Mouse (Mus musculus) large intestine, adult 2 months (tissue): ENCODE measurements at regions not wholly inside any gene's neighbourhood (a gene's known extent, or its start where the extent isn't known, plus 50 kb on each side); places are given as distances from the start of the nearest gene placed in this dataset.
"Not testable (repeated sequence)": the region's sequence is repeated elsewhere in the genome, so short reads cannot be mapped to it uniquely, and the experiment has no call there.

Experiments used
- DNase-seq: peaks from one replicate; pipeline ENCODE4 v3.0.0-alpha.2; 2012; ENCODE audit warnings: low read depth, low spot score
- WGBS: fragments of 180-500 bp; shearing (Covaris S2); methylation state at CpG from one replicate; pipeline ENCODE4 v1.1.7; 2018; 5-methylcytosine and 5-hydroxymethylcytosine counted together

- DNase-seq = no peak
- 29% methylated on average over 16 of the region's 16 CpGs for WGBS
Observed at GRCm38 (mm10) chr14:46604886-46605531, 155.3 kb upstream of the Cdkn3 start.

GRCm38 (mm10) chr14:46604156-46604885 is 156.0 kb upstream of the Cdkn3 start:
- WGBS = 91% methylated on average over 14 of the region's 14 CpGs
- DNase-seq = no peak

GRCm38 (mm10) chr14:46596696-46597359 is 163.5 kb upstream of the Cdkn3 start:
- 77% methylated on average over 7 of the region's 7 CpGs for WGBS
- DNase-seq = no peak

- 65% methylated on average over 3 of the region's 3 CpGs for whole genome bisulfite sequencing
- no peak for DNase-seq
Observed at GRCm38 (mm10) chr14:46594151-46594550, 166.2 kb upstream of the Cdkn3 start.

- 45% methylated on average over 12 of the region's 12 CpGs for WGBS
Observed at GRCm38 (mm10) chr14:46591753-46592359, 168.5 kb upstream of the Cdkn3 start.

GRCm38 (mm10) chr14:46591211-46591610 is 169.1 kb upstream of the Cdkn3 start:
- no peak for DNase-seq
- 90% methylated on average over 3 of the region's 3 CpGs for WGBS

More at GRCm38 (mm10) chr14:46591753-46592359, 168.5 kb upstream of the Cdkn3 start:
- no peak for DNase-seq

- 77% methylated on average over 11 of the region's 11 CpGs for WGBS
- DNase-seq = no peak
Observed at GRCm38 (mm10) chr14:46586093-46586492, 174.2 kb upstream of the Cdkn3 start.

- WGBS = 81% methylated on average over 13 of the region's 13 CpGs
- DNase-seq = no peak
Observed at GRCm38 (mm10) chr14:46578051-46579000, 182.0 kb upstream of the Cdkn3 start.

GRCm38 (mm10) chr14:46575889-46576288 is 184.5 kb upstream of the Cdkn3 start:
- WGBS = 75% methylated on average over 4 of the region's 4 CpGs
- no peak for DNase-seq

GRCm38 (mm10) chr14:46575414-46575813 is 184.9 kb upstream of the Cdkn3 start:
- 84% methylated on average over 3 of the region's 3 CpGs for WGBS

GRCm38 (mm10) chr14:46573401-46573800 is 182.9 kb upstream of the Bmp4 start:
- DNase-seq = no peak
- 72% methylated on average over 6 of the region's 6 CpGs for WGBS

More at GRCm38 (mm10) chr14:46575414-46575813, 184.9 kb upstream of the Cdkn3 start:
- DNase-seq = no peak

- DNase-seq = not testable (repeated sequence)
- 80% methylated on average over 2 of the region's 2 CpGs for WGBS
Observed at GRCm38 (mm10) chr14:46572972-46573371, 182.5 kb upstream of the Bmp4 start.

GRCm38 (mm10) chr14:46571841-46572240 is 181.4 kb upstream of the Bmp4 start:
- no peak for DNase-seq
- WGBS = 71% methylated on average over 1 of the region's 1 CpGs

GRCm38 (mm10) chr14:46569273-46569672 is 178.8 kb upstream of the Bmp4 start:
- 71% methylated on average over 8 of the region's 8 CpGs for WGBS
- no peak for DNase-seq

- 31% methylated on average over 3 of the region's 3 CpGs for WGBS
- DNase-seq = no peak
Observed at GRCm38 (mm10) chr14:46567411-46567780, 176.9 kb upstream of the Bmp4 start.

- 5% methylated on average over 9 of the region's 9 CpGs for WGBS
- peak; percentile 4 for DNase-seq
Observed at GRCm38 (mm10) chr14:46566681-46567410, 176.4 kb upstream of the Bmp4 start.

- WGBS = 14% methylated on average over 3 of the region's 3 CpGs
Observed at GRCm38 (mm10) chr14:46564998-46565397, 174.5 kb upstream of the Bmp4 start.

GRCm38 (mm10) chr14:46562016-46562415 is 171.5 kb upstream of the Bmp4 start:
- 53% methylated on average over 5 of the region's 5 CpGs for WGBS

More at GRCm38 (mm10) chr14:46564998-46565397, 174.5 kb upstream of the Bmp4 start:
- peak; percentile 6 for DNase-seq

More at GRCm38 (mm10) chr14:46562016-46562415, 171.5 kb upstream of the Bmp4 start:
- DNase-seq = no peak
